Mouse (Mus musculus): ENCODE data around the gene Mbip.
A peak's percentile ranks its signal among the peaks of the same experiment; 100 is the strongest.

Mbip gene

GRCm38 (mm10) chr12:56345367-56346089 lies at the start of gene Mbip:
Mbip (minus strand) TSS chr12:56345894.
- DNase-seq: peak; percentile 99

GRCm38 (mm10) chr12:56387647-56388205 lies 42.0 kb upstream of the Mbip start:
- DNase-seq: no peak

- DNase-seq: no peak
These were observed 41.4 kb upstream of the Mbip start for GRCm38 (mm10) chr12:56386955-56387646.

- no peak for DNase-seq
These were observed 851 bp downstream of the Mbip start for GRCm38 (mm10) chr12:56344771-56345314.

GRCm38 (mm10) chr12:56339295-56340056 lies 6.2 kb downstream of the Mbip start:
- no peak for DNase-seq

GRCm38 (mm10) chr12:56333461-56333860 lies 12.2 kb downstream of the Mbip start:
- DNase-seq: no peak

GRCm38 (mm10) chr12:56332475-56332874 lies 13.2 kb downstream of the Mbip start:
- DNase-seq: no peak

- no peak for DNase-seq
These were observed 18.2 kb downstream of the Mbip start for GRCm38 (mm10) chr12:56327448-56327998.

GRCm38 (mm10) chr12:56325851-56326250 lies 19.8 kb downstream of the Mbip start:
- DNase-seq: no peak

- DNase-seq: no peak
These were observed 26.8 kb downstream of the Mbip start for GRCm38 (mm10) chr12:56318941-56319340.

- DNase-seq: no peak
These were observed 27.6 kb downstream of the Mbip start for GRCm38 (mm10) chr12:56318059-56318458.

- no peak for DNase-seq
These were observed 39.9 kb downstream of the Mbip start for GRCm38 (mm10) chr12:56305758-56306157.

- no peak for DNase-seq
These were observed 43.2 kb downstream of the Mbip start for GRCm38 (mm10) chr12:56302321-56303017.

GRCm38 (mm10) chr12:56301487-56302293 lies 44.0 kb downstream of the Mbip start:
- no peak for DNase-seq

GRCm38 (mm10) chr12:56299610-56300009 lies 46.1 kb downstream of the Mbip start:
- DNase-seq: no peak

GRCm38 (mm10) chr12:56298919-56299318 lies 46.8 kb downstream of the Mbip start:
- no peak for DNase-seq

- DNase-seq: no peak
These were observed 47.5 kb downstream of the Mbip start for GRCm38 (mm10) chr12:56297921-56298830.

GRCm38 (mm10) chr12:56297099-56297498 lies 48.6 kb downstream of the Mbip start:
- no peak for DNase-seq

GRCm38 (mm10) chr12:56296524-56296923 lies 49.2 kb downstream of the Mbip start:
- no peak for DNase-seq

GRCm38 (mm10) chr12:56295160-56295559 lies 50.5 kb downstream of the Mbip start:
- DNase-seq: no peak

Measured in right cerebral cortex, postnatal 14 days (tissue).